Mouse (Mus musculus) lung, postnatal 0 days (tissue): ENCODE measurements at regions not wholly inside any gene's neighbourhood (a gene's known extent, or its start where the extent isn't known, plus 50 kb on each side); places are given as distances from the start of the nearest gene placed in this dataset.

Source experiments
- ATAC-seq: fragments of 200-750 bp; cut with Nextera tagmentation; 2 replicates; pipeline ENCODE4 v1.8.0; 2017; ENCODE audit warnings: moderate library complexity
- DNase-seq: peaks from one replicate; pipeline ENCODE4 v3.0.0-alpha.2; 2016; ENCODE audit warnings: low spot score
- H3K27ac ChIP-seq: fragments of 300-500 bp; sonication (generic); 2 replicates; pipeline ENCODE4 v1.5.1; 2014; ENCODE audit warnings: antibody characterized with exemption, mild to moderate bottlenecking, low read length, mixed read lengths
- H3K27me3 ChIP-seq: fragments of 300-500 bp; sonication (generic); replicated peaks from 2 replicates; pipeline ENCODE4 v1.6.1; 2014; ENCODE audit warnings: low read length, mixed read lengths; ENCODE audit not compliant: insufficient read depth
- H3K36me3 ChIP-seq: fragments of 300-500 bp; sonication (generic); 2 replicates; pipeline ENCODE4 v1.6.1; 2014; ENCODE audit warnings: low read length, mixed read lengths; ENCODE audit not compliant: insufficient read depth
- H3K4me1 ChIP-seq: fragments of 300-500 bp; sonication (generic); 2 replicates; pipeline ENCODE4 v1.6.1; 2014; ENCODE audit warnings: antibody characterized with exemption, low read depth, low read length, mixed read lengths; ENCODE audit not compliant: insufficient read depth
- H3K4me2 ChIP-seq: fragments of 300-500 bp; sonication (generic); replicated peaks from 2 replicates; pipeline ENCODE4 v1.6.1; 2014; ENCODE audit warnings: low read depth, mild to moderate bottlenecking, low read length, moderate library complexity, mixed read lengths
- H3K4me3 ChIP-seq: fragments of 300-500 bp; sonication (generic); 2 replicates; pipeline ENCODE4 v1.5.1; 2014; ENCODE audit warnings: low read depth, low read length
- H3K9ac ChIP-seq: fragments of 300-500 bp; sonication (generic); replicated peaks from 2 replicates; pipeline ENCODE4 v1.6.1; 2014; ENCODE audit warnings: low read depth, mild to moderate bottlenecking
- H3K9me3 ChIP-seq: fragments of 300-500 bp; sonication (generic); 2 replicates; pipeline ENCODE4 v1.6.1; 2016; ENCODE audit warnings: low read length, mixed read lengths
- CTCF ChIP-seq: IDR thresholded peaks from 2 replicates; pipeline ENCODE4 v1.5.1; 2016; ENCODE audit warnings: antibody characterized with exemption, mild to moderate bottlenecking
- EP300 ChIP-seq: IDR thresholded peaks from 2 replicates; pipeline ENCODE4 v1.6.1; 2016; ENCODE audit warnings: antibody characterized with exemption, mild to moderate bottlenecking, control low read depth
- WGBS: fragments of 180-500 bp; shearing (Covaris S2); extraction: QIAGEN DNeasy Blood & Tissue Kit; methylation state at CpG from one replicate; pipeline ENCODE4 v1.1.7; 2014; 5-methylcytosine and 5-hydroxymethylcytosine counted together

GRCm38 (mm10) chr14:48880041-48880440 lies 185.9 kb upstream of the Ap5m1 start:
- ATAC-seq (no peak), DNase-seq (peak; percentile 9)
- Histone ChIP-seq H3K36me3 (no peaks in the 10 kb centered on the region), H3K9ac (no peak overlapping the region), H3K27me3 (no peaks in the 10 kb centered on the region), H3K4me2 (no peak overlapping the region), H3K4me3 (no peak overlapping the region), H3K9me3 (no peaks in the 10 kb centered on the region), H3K27ac (no peak overlapping the region), H3K4me1 (no peaks in the 10 kb centered on the region)
- WGBS = 36% methylated on average over 6 of the region's 6 CpGs
- TF ChIP-seq EP300 = no peak
- no peak for TF ChIP-seq CTCF

GRCm38 (mm10) chr14:48877998-48878657 lies 187.8 kb upstream of the Ap5m1 start:
- H3K27me3 ChIP-seq = no peaks in the 10 kb centered on the region
- no peak overlapping the region for H3K4me2 ChIP-seq
- no peak overlapping the region for H3K9ac ChIP-seq
- no peaks in the 10 kb centered on the region for H3K4me1 ChIP-seq
- no peaks in the 10 kb centered on the region for H3K9me3 ChIP-seq
- no peak overlapping the region for H3K4me3 ChIP-seq
- H3K36me3 ChIP-seq = no peaks in the 10 kb centered on the region
- TF ChIP-seq CTCF (no peak), EP300 (no peak)
- ATAC-seq (no peak), DNase-seq (no peak)
- 79% methylated on average over 12 of the region's 12 CpGs for WGBS
- no peak overlapping the region for H3K27ac ChIP-seq

- DNase-seq = peak; percentile 64
- peak; percentile 52; the same call in 1 of the 2 replicates for ATAC-seq
- Histone ChIP-seq H3K27me3 (no peaks in the 10 kb centered on the region), H3K36me3 (no peaks in the 10 kb centered on the region), H3K4me3 (no peak overlapping the region), H3K4me1 (no peaks in the 10 kb centered on the region), H3K27ac (no peak overlapping the region), H3K4me2 (no peak overlapping the region), H3K9me3 (no peaks in the 10 kb centered on the region), H3K9ac (no peak overlapping the region)
- peak; percentile 52; the same call in 1 of the 2 replicates for TF ChIP-seq EP300
- TF ChIP-seq CTCF = no peak
- WGBS = 64% methylated on average over 3 of the region's 3 CpGs
Measured at GRCm38 (mm10) chr14:48871313-48871712, 194.6 kb upstream of the Ap5m1 start.

- Histone ChIP-seq H3K4me3 (no peak overlapping the region), H3K36me3 (no peaks in the 10 kb centered on the region), H3K4me1 (no peaks in the 10 kb centered on the region), H3K27ac (no peak overlapping the region), H3K4me2 (no peak overlapping the region), H3K27me3 (no peaks in the 10 kb centered on the region), H3K9ac (no peak overlapping the region), H3K9me3 (no peaks in the 10 kb centered on the region)
- 34% methylated on average over 10 of the region's 10 CpGs for WGBS
- TF ChIP-seq CTCF = no peak
- peak; percentile 63; the same call in 1 of the 2 replicates for TF ChIP-seq EP300
- peak; percentile 38; the same call in 1 of the 2 replicates for ATAC-seq
- DNase-seq = peak; percentile 66
Measured at GRCm38 (mm10) chr14:48869956-48870355, 195.9 kb upstream of the Ap5m1 start.

- Histone ChIP-seq H3K27me3 (no peaks in the 10 kb centered on the region), H3K36me3 (no peaks in the 10 kb centered on the region), H3K4me3 (no peak overlapping the region), H3K4me1 (no peaks in the 10 kb centered on the region), H3K27ac (no peak overlapping the region), H3K9ac (no peak overlapping the region), H3K4me2 (no peak overlapping the region), H3K9me3 (no peaks in the 10 kb centered on the region)
- ATAC-seq = no peak
- DNase-seq = no peak
- TF ChIP-seq EP300 (no peak), CTCF (no peak)
- 87% methylated on average over 5 of the region's 5 CpGs for WGBS
Measured at GRCm38 (mm10) chr14:48855453-48855852, 181.8 kb upstream of the Otx2 start.

GRCm38 (mm10) chr14:48854188-48854924 lies 180.7 kb upstream of the Otx2 start:
- 27% methylated on average over 9 of the region's 9 CpGs for WGBS
- no peak for ATAC-seq

More at GRCm38 (mm10) chr14:48854188-48854924, 180.7 kb upstream of the Otx2 start:
- Histone ChIP-seq H3K36me3 (no peaks in the 10 kb centered on the region), H3K9ac (no peak overlapping the region), H3K27me3 (no peaks in the 10 kb centered on the region), H3K4me2 (no peak overlapping the region), H3K9me3 (no peaks in the 10 kb centered on the region), H3K27ac (no peak overlapping the region), H3K4me3 (no peak overlapping the region), H3K4me1 (no peaks in the 10 kb centered on the region)
- DNase-seq = no peak
- no peak for TF ChIP-seq CTCF
- no peak for TF ChIP-seq EP300
